Mouse (Mus musculus): ENCODE results near the gene Spesp1.

Gene Spesp1

DNA sequence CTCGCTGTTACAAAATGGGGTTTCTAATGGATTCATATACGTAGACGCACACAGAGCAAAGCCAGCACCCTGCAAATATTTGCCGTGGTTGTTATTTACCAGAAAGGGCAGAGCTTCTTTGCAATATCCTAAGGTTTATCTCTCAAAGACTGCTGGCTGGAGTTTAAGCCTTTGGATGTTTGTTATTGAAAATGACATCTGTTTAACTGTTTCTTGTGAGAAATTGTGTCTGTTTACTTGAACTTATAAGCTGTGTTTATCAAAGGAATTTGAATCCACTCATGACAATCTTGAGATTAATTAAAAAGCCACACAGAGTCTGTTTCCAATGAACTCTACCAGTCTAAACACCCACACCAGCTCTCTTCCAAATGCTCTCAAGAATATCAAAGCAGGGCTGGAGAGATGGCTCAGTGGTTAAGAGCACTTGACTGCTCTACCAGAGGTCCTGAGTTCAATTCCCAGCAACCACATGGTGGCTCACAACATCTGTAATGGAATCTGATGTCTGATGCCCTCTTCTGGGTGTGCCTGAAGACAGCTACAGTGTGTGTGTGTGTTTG is 35.5 kb downstream of the Spesp1 start:
- no peak for DNase-seq (ENCODE audit: low read depth, low spot score)

DNA sequence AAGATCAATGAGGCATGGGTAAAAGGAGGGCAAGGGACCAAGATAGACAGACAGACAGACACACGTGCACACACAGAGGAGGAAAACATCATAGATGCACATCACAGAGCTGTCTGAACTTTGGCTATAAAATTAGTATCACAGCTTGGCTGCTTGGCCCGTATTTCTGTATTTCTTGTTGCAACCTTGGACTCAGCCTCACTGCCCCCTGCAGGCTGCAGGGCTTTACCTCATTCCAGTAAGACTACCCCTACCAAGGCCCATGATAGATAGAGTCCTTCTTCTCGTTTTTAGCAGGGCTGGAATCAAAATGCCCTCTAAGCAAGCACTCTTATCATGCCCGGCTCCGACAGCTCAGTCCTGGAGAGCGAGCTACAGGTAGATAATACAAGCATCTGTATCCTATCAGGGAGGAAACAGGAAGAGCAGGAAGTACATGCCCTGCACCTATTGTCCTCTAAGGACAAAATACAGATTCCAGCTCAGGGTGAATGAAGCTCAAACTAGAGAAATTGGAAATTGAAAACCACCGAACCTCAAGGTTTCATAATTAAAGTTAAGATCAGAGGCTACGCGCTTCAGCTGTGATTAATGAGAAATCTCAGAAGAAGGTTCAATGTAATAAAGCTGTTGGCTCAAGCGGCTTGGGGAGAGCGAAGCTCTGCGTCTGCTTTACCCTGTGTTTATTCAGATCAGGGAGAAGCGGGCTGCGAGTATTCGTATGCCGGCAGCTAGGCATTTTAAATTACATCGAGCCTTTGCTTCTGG is 36.2 kb downstream of the Spesp1 start:
- DNase-seq (ENCODE audit: low read depth, low spot score) = peak; percentile 34

DNA sequence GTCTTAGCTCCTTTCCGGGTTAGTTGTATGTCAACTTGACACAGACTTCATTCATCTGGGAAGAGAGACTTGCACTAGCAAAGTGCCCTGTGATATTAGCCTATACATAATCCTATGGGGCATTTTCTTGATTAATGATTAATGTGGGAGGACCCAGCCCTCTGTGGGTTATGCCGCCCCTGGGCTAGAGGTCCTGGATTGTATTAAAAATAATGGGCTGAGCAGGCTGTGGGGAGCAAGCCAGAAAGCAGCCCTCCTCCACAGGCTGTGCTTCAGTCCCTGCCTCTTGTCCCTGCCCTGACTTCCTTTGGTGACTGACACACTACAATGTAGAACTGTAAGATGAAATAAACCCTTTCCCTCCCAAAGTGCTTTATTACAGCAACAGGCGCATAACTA is 37.4 kb downstream of the Spesp1 start:
- no peak for DNase-seq (ENCODE audit: low read depth, low spot score)

DNA sequence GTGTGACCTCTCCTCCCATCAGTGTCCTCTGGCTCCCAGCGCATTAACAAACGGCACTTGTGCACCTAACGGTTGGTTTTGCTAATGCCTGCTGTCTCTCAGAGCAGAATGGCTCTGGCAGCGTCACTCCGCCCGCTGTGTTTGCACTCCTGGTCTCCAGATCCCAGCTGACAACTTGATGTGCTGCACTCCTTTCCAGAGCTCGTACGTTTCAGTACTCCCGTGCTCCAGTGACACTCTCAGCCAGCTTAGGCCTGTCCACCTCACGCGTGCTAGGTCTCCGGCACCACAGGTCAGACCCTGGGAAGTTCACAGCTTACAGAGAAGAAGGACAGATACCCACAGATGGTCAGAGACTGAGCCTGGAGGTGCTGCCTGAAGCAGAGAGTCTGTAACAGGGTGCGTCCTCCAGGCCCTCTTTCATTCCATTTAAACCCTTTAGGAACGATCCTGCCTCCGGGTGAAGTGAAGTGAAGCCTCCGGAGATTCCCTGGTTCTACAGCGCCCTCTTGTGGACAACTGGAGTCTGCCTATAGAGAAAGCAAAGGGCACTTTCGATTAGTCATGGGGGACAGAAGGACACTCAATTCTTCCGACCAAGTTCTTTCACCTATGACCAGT is 37.9 kb downstream of the Spesp1 start:
- DNase-seq (ENCODE audit: low read depth, low spot score) = peak; percentile 67

DNA sequence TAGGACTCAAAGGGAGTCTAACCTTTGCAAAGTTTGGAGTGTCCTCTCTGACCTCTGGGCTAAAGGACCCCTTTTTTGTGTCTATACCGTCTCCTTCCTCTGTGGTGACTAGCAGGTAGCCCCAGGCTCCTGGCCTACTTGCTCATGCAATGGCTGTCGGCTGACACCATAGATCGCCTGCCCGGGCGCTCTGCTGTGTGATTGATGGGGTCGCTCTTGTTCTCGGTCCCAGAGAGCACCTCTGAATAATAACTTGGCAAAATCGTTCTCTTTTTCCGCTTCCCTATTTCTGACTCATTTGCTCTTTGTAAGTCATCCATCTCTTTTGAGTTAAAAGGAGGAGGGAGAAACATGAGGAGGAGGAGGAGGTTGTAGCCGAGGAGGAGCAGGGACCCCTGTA is 42.0 kb downstream of the Spesp1 start:
- no peak for DNase-seq (ENCODE audit: low read depth, low spot score)

DNA sequence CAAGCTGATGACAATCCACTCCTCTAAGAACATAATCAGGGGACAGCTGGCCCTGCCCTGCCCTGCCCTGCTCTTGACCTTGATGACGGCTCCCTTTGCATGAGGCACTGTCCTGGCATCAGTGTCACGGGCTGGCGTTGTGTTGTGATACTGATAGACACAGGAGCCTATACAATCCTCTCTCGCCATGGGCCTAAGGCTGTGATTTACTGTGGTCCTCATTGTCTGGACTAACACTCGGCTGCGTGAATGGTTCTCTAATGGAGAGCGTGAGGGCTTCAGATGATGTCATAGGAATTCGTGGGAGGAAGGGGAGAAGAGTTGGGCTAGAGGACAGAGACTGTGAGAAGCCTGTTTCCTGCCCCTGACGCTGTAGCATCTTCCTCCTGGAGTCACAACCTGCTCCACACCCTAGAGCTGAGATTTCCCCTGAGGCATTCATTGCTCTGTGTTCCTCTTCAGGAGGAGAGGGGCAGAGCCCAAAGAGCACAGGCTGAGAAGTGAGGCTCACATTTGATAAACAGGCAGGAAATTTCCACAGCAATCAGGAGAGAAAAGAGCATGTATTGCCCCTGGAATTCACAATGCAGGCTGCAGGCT is 44.5 kb downstream of the Spesp1 start:
- DNase-seq (ENCODE audit: low read depth, low spot score) = no peak

DNA sequence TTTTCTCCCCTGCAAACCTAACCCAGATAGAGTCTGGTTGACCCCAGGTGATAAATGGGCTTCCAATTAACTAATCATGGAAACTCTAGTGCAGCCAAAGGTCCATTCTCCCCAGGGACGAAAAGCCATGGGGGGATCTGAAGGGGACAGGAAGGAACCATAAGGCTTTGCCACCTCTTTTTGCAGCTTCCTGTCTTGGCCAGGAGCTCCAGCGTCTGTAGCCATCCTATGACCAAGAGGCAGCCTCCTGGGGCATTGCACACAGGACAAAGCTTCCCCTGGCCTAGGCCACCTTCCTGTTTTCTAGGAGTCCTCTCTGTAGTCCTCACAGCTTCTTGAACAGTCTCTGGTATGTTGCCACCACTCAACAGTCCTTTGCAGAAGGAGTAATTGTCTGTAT is 46.5 kb downstream of the Spesp1 start:
- no peak for DNase-seq (ENCODE audit: low read depth, low spot score)

DNA sequence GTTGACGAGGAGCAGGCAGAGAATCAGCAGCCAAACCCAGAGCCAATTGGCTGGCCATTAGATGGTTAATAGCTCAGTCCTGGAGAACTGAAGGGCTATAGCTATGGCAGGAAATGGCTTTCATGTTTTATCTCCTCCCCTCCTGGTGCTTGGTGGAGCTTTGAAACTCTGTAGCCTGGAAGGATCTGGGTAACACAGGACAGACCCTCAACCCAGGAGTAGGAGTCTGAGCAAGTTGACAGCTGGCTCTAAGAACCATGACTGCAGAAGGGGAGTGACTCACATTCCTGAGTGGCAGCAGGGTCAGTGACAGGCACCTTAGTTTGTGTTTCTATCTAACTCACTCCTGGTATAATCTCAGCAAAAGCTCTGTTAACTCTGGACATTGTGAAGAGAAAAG is 49.4 kb downstream of the Spesp1 start:
- DNase-seq (ENCODE audit: low read depth, low spot score) = no peak

DNA sequence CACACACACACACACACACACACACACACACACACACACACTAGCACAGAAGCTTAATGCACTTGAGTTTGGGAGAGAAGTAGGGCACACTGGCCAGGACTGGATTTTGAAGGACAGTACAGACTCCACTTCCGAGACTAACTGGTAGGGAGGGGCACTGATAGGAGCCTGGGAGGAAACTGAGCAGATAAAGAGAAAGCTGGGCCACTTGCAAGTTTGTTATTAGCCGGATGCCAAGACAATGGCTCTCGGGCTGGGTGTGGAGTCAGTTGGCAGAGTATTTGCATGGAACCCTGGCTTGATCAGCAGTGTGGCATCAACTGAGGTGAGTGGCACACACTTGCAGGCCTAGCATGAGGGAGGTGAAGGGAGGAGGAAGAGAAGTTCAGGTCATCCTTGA is 51.0 kb downstream of the Spesp1 start:
- DNase-seq (ENCODE audit: low read depth, low spot score) = no peak

DNA sequence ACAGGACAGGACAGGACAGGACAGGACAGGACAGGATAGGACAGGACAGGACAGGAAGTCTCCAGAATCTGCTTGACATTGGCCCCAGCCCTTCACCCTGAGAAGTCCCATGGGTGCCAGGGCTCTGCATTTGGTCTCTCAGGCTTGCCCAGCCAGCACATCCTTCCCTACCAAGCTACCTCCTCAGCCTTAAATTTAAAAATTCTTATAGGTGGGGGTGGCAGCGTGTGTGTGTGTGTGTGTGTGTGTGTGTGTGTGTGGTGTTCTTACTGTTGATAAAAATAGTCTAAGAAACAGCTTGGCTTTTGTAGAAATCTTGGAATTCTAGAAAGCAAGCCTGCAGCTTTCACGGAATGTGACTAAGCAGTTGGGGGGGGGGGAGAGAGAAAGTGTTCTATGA is 52.0 kb downstream of the Spesp1 start:
- DNase-seq (ENCODE audit: low read depth, low spot score) = no peak

DNA sequence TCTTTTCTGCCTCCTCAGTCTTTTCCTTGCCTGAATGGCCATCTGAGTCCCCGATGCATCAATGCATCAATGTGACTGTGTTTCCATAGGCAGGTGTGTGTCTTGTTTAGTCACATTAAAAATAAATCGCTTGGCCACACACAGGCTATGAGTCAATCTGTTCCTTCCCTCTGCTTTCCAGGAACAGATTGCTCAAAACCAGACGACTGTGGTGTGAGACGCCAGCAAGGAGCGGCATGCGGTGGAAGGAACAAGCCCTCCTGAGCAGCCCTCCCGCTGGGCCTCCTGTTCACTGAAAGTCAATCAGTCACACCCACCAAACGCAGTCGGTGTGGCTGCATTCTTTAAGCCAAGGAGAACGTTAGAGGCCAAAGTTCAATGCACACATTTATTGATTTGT is 59.5 kb downstream of the Spesp1 start:
- DNase-seq (ENCODE audit: low read depth, low spot score) = no peak

DNA sequence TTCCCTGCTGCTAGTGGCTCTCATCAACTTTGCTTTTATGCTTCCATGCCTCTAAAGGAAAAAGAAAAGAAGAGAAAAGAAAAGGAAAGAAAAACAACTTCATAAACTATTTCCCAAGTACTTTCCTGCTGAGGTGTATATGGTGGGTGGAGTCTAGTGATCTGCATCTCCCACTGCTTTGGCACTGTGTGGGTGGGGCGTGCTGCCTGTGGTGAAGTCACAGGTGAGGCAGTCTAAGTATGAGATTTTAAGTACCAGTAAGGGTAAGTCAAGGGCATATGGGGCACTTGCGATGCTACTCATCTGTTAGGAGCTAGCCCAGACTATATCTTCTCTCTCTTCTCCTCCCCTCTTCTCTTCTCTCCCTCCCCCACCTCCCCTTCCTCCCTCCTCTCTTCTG is 60.0 kb downstream of the Spesp1 start:
- no peak for DNase-seq (ENCODE audit: low read depth, low spot score)

All from A20 (cell line).